Mouse (Mus musculus) induced T-regulatory cell, adult 2 months (primary cell): Measurements from ENCODE around the gene Nlgn1.

Source experiments
- DNase-seq: peaks from one replicate; pipeline ENCODE4 v3.0.0-alpha.2; 2012; ENCODE audit warnings: low read depth

The Nlgn1 gene

GRCm38 (mm10) chr3:26050769-26051168 lies 281.5 kb downstream of the Nlgn1 start:
- no peak for DNase-seq

GRCm38 (mm10) chr3:26042966-26043365 lies 289.3 kb downstream of the Nlgn1 start:
- DNase-seq, result no peak

DNA sequence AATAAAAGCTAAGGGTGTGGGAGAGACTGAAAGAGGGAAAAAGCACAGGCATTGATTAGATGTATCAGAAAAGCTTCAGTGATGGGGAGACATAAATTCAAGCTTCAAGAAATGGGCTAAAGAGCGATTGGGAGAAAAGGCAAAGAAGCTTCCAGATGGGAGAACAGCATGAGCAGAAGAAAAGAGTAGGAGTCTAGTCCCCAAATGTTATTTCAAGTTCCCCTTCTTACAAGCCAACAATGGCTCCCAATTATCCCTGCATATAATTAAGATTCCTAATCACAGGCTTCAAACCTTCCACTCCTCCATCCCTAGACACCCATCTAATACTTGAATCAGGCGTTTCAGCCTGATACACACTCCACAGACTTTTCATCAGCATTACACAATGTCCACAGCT lies 292.6 kb downstream of the Nlgn1 start:
- DNase-seq, result no peak

GRCm38 (mm10) chr3:26026025-26026424 lies 306.2 kb downstream of the Nlgn1 start:
- no peak for DNase-seq

DNA sequence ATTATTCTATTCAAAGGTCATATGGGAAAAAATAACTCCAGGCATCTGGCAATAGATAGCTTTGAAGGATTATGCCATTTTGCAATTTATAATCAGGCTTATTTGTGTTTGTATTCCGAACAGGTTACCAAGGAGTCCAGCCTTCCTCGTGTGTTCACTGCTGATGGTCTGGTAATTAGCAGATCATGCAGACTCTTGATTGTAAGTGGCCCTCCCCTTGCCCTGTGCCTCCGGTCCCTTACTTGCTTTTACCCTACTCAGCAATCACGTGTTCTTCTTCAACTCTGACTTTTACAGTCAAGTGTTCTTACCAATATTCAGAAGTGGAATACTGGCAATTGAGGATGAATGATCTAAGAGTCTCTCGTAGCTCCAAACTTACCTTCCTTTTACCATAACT lies 309.0 kb downstream of the Nlgn1 start:
- DNase-seq, result no peak

DNA sequence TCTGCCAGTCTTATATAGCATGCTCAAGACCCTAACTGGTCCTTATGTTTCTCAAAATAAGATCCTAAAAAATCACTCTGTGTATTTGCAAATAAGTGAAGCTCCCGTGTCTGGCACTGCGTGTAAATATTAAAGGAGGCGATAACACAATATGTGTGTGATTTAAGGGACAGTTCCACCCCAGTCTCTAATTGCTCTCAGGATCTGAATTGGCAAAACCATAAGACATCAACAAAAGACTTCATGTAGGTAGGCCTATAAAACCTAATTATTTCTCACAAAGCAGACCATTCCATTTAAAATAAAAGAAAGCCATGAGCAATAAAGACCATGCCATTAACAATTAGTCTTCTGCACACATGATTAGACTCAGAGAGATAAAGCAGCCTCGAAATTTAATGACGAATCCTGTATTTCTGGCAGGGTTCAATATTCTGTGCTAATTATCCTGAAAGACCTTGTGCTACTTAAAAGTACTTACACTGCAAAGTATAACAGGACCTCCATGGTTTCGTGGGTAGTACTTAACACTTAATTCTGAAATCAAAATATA lies 310.6 kb downstream of the Nlgn1 start:
- no peak for DNase-seq

DNA sequence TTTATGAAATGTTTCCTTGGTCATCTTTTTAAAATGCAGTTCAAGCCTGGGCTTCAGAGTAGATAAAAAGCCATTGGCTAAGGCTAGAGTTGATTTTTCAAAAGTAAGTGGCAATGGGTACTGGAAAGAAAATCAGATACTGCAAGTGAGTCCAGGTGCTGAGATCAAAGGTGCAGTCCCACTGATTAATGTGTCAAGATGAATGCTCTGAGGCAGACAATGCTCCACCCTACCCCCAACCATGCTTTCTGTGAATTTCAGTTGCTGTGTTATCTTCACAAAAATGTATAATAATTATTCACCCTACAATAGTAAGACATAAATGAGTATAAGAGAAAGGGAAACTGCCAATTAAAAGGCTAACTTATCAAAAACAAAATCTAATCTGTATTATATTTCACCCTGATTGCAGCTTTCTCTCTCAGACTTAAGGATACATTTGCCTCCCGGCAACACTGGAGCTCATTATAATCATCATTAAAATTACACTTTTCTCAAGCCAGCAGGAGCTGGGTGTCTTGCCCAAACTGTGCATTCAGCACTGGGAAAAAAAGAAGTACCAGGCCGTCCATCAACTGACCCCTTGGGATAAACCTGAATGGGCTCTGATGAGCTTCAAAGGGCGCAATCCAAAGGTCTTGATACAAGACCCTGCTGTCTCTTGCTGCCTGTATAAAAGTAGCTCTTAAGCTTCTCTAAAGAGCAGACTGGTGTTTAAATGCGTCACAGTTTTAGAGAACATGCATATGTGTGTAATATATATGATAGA lies 320.8 kb downstream of the Nlgn1 start:
- no peak for DNase-seq

DNA sequence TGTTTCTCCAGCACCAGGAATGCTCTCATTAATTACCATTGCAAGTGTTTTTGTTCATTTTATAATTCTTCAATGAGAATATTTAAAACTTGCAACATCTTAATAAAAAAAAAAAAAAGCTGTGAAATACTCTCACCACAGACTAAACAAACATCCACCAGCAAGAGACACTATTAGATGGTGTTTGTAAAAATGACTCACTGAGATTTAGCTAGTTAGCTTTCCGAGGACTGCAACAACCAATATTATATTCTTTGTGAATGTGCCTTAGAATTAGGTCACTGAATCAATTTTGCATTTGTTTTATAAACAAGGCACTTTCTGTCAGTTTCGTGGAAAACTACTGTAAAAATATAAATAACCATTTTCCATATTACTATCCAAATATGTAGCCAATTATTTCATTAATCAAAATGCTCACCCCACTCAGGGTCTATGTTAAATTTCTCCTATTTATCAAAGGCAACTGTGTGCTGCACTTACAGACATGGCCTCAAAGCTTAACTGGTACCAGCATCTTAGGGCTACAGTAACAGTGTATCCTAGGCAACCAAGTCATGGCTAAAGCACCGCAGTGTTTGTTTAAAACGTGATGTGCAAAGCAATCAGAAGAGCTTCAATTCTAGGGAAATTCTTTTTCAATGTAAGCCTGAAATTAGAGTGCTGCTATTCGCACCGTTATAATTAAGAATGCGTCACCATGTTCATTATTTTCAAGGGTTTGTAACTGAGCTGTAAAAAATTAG lies 329.2 kb downstream of the Nlgn1 start:
- DNase-seq, result no peak

- DNase-seq, result no peak
These were observed 329.9 kb downstream of the Nlgn1 start for GRCm38 (mm10) chr3:26002367-26002766.

DNA sequence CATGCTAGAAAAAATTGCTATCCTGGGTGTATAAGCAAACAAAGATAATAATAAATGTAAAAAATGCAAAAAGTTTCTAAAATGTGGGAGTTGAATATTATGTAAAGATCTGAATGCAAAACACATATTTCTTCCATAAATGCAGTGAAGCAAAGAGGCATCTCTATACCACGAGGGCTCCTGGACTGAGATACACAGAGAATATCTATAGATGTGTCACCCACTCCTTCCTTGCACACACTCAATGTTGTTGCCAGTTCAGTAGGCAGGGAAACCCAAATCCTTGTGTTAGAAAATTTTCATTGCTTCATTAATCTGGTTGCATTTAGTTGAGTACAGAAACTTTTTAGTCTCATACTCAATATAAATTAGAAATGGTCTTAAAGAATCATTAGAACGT lies 364.7 kb downstream of the Nlgn1 start:
- no peak for DNase-seq

DNA sequence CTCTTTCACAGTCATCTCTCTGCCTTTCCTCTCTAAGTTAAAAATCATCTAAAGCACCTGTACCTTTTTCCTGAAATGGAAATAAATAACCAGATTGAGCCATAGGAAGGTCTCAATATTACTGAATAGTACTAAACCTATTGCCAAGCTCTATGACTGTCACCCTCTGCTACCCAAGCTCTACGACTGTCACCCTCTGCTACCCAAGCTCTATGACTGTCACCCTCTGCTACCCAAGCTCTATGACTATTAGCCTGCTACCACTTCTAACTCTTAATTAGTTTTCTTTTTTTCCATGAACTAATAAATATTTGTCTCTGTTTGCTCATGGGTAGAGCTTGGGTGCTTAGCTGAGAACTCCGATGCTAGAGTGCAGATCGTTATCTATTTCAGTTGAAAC lies 368.0 kb downstream of the Nlgn1 start:
- no peak for DNase-seq

- DNase-seq, result no peak
These were observed 368.7 kb downstream of the Nlgn1 start for GRCm38 (mm10) chr3:25963568-25963967.

- no peak for DNase-seq
These were observed 415.7 kb downstream of the Nlgn1 start for GRCm38 (mm10) chr3:25916535-25916934.

GRCm38 (mm10) chr3:25914365-25915065 lies 417.7 kb downstream of the Nlgn1 start:
- DNase-seq, result no peak

- no peak for DNase-seq
These were observed 429.0 kb downstream of the Nlgn1 start for GRCm38 (mm10) chr3:25903140-25903809.

GRCm38 (mm10) chr3:25897456-25897855 lies 434.8 kb downstream of the Nlgn1 start:
- DNase-seq, result no peak

- DNase-seq, result no peak
These were observed 447.5 kb downstream of the Nlgn1 start for GRCm38 (mm10) chr3:25884797-25885196.

DNA sequence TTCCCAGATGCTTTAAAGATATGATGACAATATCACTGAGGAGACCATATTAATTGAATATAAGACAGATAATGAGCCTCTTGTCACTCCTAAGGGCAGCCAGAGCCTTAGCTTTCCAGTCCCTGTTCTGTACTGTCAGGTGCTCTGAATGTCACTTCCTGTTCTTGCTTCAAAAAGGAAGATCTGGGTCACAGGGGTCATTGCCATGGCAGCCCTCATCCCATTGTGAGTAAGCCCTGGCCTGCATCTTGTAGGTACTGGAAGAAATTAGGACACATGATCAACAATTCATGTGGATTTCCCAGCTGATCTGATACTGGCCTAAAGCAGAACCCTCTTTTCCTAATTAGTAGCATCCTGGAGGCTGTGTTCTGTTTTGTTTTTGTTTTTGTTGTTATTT lies 463.1 kb downstream of the Nlgn1 start:
- no peak for DNase-seq

- no peak for DNase-seq
These were observed 473.9 kb downstream of the Nlgn1 start for GRCm38 (mm10) chr3:25858384-25858783.

- DNase-seq, result no peak
These were observed 487.4 kb downstream of the Nlgn1 start for GRCm38 (mm10) chr3:25844686-25845462.

- DNase-seq, result no peak
These were observed 502.0 kb downstream of the Nlgn1 start for GRCm38 (mm10) chr3:25830237-25830636.
